Mouse (Mus musculus): ENCODE data around the gene Rhox4g.
"Not testable (repeated sequence)": the region's sequence is repeated elsewhere in the genome, so short reads cannot be mapped to it uniquely, and the experiment has no call there.

Gene Rhox4g

GRCm38 (mm10) chrX:37651227-37651626 lies at the start of gene Rhox4g:
Gene Rhox4g (minus strand): TSS chrX:37651327.
- DNase-seq (ENCODE audit: low read depth, low spot score) = not testable (repeated sequence)

- DNase-seq (ENCODE audit: low read depth, low spot score) = no peak
These were observed 41.1 kb upstream of the Rhox4g start for GRCm38 (mm10) chrX:37692261-37692660.

GRCm38 (mm10) chrX:37683031-37683715 lies 32.0 kb upstream of the Rhox4g start:
- DNase-seq (ENCODE audit: low read depth, low spot score) = peak; percentile 9

- not testable (repeated sequence) for DNase-seq (ENCODE audit: low read depth, low spot score)
These were observed 22.1 kb upstream of the Rhox4g start, which contains the start of gene Rhox2h for GRCm38 (mm10) chrX:37673177-37673576. Gene Rhox2h (minus strand): TSS chrX:37673277.

GRCm38 (mm10) chrX:37668664-37669063 lies 17.5 kb upstream of the Rhox4g start, which contains the start of gene Rhox3h:
Gene Rhox3h (minus strand): TSS chrX:37668764.
- not testable (repeated sequence) for DNase-seq (ENCODE audit: low read depth, low spot score)

GRCm38 (mm10) chrX:37643370-37643769 lies 7.8 kb downstream of the Rhox4g start, which contains the start of gene Rhox2g:
Gene Rhox2g (minus strand): TSS chrX:37643470.
- not testable (repeated sequence) for DNase-seq (ENCODE audit: low read depth, low spot score)

GRCm38 (mm10) chrX:37628512-37628911 lies 22.6 kb downstream of the Rhox4g start, which contains the start of gene Rhox3g:
Gene Rhox3g (minus strand): TSS chrX:37628612.
- DNase-seq (ENCODE audit: low read depth, low spot score) = not testable (repeated sequence)

- not testable (repeated sequence) for DNase-seq (ENCODE audit: low read depth, low spot score)
These were observed 43.5 kb downstream of the Rhox4g start, which contains the start of gene Rhox4f for GRCm38 (mm10) chrX:37607604-37608003. Gene Rhox4f (minus strand): TSS chrX:37607704.
